Mouse (Mus musculus) myocyte (in vitro differentiated cells): ENCODE data around the gene Eml6. TPM values are rescaled to one million over a fixed set of nuclear protein-coding genes. Genes with fewer than 3 reads are reported as not detected.

Experiments used
- H3K27me3 ChIP-seq: one replicate; pipeline ENCODE4 v1.6.1; 2011; ENCODE audit not compliant: control insufficient read depth, insufficient read depth, insufficient read length
- H3K36me3 ChIP-seq: one replicate; pipeline ENCODE4 v1.6.1; 2011; ENCODE audit not compliant: control insufficient read depth, insufficient read depth
- H3K4me2 ChIP-seq: one replicate; pipeline ENCODE4 v1.6.1; 2011; ENCODE audit warnings: low read depth, control low read depth
- H3K4me3 ChIP-seq: one replicate; pipeline ENCODE4 v1.5.1; 2011; ENCODE audit warnings: mild to moderate bottlenecking, control low read depth, moderate library complexity
- H3K79me2 ChIP-seq: one replicate; pipeline ENCODE4 v1.6.1; 2011; ENCODE audit not compliant: control insufficient read depth, insufficient read depth
- H3ac ChIP-seq: one replicate; pipeline ENCODE4 v1.6.1; 2011; ENCODE audit not compliant: control insufficient read depth, insufficient read length
- CEBPB ChIP-seq: IDR thresholded peaks from 2 replicates; pipeline ENCODE4 v1.6.1; 2011; ENCODE audit warnings: mild to moderate bottlenecking, moderate library complexity; ENCODE audit not compliant: poor library complexity, insufficient read depth, severe bottlenecking
- E2F4 ChIP-seq: IDR thresholded peaks from one replicate; pipeline ENCODE4 v1.6.1; 2011; ENCODE audit warnings: mild to moderate bottlenecking, control low read depth, moderate library complexity; ENCODE audit not compliant: insufficient read depth
- MAX ChIP-seq: IDR thresholded peaks from one replicate; pipeline ENCODE4 v1.6.1; 2011; ENCODE audit warnings: low read depth, mild to moderate bottlenecking, control low read depth
- MYOD1 ChIP-seq, 3 experiments: IDR thresholded peaks; one replicate each; pipeline ENCODE4 v1.6.1; 2011; ENCODE audit warnings: control low read depth in 2 of 3, low read depth in 2 of 3, mild to moderate bottlenecking in 2 of 3, moderate library complexity in 1 of 3; ENCODE audit not compliant: insufficient read length in 2 of 3, control insufficient read depth in 1 of 3
- MYOG ChIP-seq, 3 experiments: IDR thresholded peaks; one replicate each; pipeline ENCODE4 v1.6.1; 2011; ENCODE audit warnings: control low read depth in 2 of 3, low read depth in 2 of 3, mild to moderate bottlenecking in 2 of 3; ENCODE audit not compliant: insufficient read length in 2 of 3, control insufficient read depth in 1 of 3, insufficient read depth in 1 of 3
- POLR2A ChIP-seq: IDR thresholded peaks from one replicate; pipeline ENCODE4 v1.6.1; 2011; ENCODE audit warnings: low read depth, mild to moderate bottlenecking, control low read depth, moderate library complexity; ENCODE audit not compliant: insufficient read length
- POLR2AphosphoS2 ChIP-seq: IDR thresholded peaks from one replicate; pipeline ENCODE4 v1.6.1; 2011; ENCODE audit warnings: low read depth, control low read depth; ENCODE audit not compliant: insufficient read length
- REST ChIP-seq: IDR thresholded peaks from one replicate; pipeline ENCODE4 v1.6.1; 2011; ENCODE audit warnings: mild to moderate bottlenecking, control low read depth, moderate library complexity; ENCODE audit not compliant: insufficient read depth, insufficient read length
- SRF ChIP-seq: IDR thresholded peaks from one replicate; pipeline ENCODE4 v1.6.1; 2011; ENCODE audit warnings: low read depth; ENCODE audit not compliant: control insufficient read depth, insufficient read length
- TCF12 ChIP-seq: IDR thresholded peaks from one replicate; pipeline ENCODE4 v1.6.1; 2011; ENCODE audit warnings: mild to moderate bottlenecking, control low read depth; ENCODE audit not compliant: poor library complexity, insufficient read depth, severe bottlenecking
- TCF3 ChIP-seq: IDR thresholded peaks from one replicate; pipeline ENCODE4 v1.6.1; 2011; ENCODE audit warnings: low read depth, control low read depth; ENCODE audit not compliant: insufficient read length
- USF1 ChIP-seq: IDR thresholded peaks from one replicate; pipeline ENCODE4 v1.6.1; 2011; ENCODE audit warnings: low read depth, mild to moderate bottlenecking, control low read depth, moderate library complexity
- polyA plus RNA-seq: library from polyadenylated mRNA; unstranded; fragments of >200 nt; fragmentation: generic; extraction: Trizol; gene quantifications from one replicate; pipeline ENCODE4 v1.2.1, GENCODE M21; 2012; ENCODE audit warnings: missing spikeins

Gene Eml6
- polyA plus RNA-seq, result 0.41 TPM

DNA sequence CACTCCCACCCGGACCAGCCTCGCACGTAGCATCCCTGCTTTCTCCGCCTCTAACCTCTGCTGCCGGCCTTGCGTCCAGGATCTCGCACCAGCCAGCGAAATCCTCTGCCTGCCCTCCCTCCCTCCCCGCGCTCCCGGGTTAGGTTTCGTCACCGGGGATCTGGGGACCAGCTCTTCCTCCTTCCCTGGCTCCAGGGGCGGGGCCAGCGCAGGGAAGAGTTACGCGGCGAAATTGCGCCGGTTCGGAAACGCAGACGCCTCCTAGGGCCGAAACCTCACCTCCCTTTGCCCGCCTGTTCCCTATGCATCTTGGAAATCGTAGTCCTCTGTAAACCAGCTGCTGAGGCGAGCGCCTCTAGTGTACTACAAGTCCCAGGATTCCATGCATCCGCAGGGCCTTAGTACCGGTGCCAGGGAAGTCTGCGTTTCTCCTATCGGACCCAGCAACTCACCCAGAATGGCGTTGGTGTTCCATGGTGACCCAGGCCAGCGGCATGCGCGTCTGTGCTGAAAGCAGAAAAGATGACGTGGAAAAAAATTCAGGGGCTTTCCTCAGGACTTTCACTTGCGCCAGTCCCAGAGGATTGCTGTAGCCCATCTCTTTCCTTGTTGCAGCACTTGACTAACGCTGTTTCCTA is at the start of gene Eml6:
TSS of gene Eml6 (minus strand) at position 199 of the 638 bp plus-strand sequence.
- peak within 1 kb of the TSS; percentile 93 for H3K4me2 ChIP-seq
- TF ChIP-seq MAX, result no peak
- TF ChIP-seq POLR2AphosphoS2, result peak; percentile 60
- TF ChIP-seq SRF, result no peak
- 0 out of 2 replicates have a peak, but pooled peaks have one; percentile 3 for TF ChIP-seq CEBPB
- no peak for TF ChIP-seq TCF12
- TF ChIP-seq REST, result no peak
- TF ChIP-seq MYOG (IDR thresholded peaks at IDR 0.05; ENCODE audit: control insufficient read depth in 1 of 3, insufficient read depth in 1 of 3, insufficient read length in 2 of 3, low read depth in 2 of 3), result peak in 1 of 3 experiments; percentile 3
- TF ChIP-seq USF1, result no peak
- TF ChIP-seq TCF3, result no peak
- peak; percentile 66 for TF ChIP-seq POLR2A
- no peak for TF ChIP-seq MYOD1 (IDR thresholded peaks at IDR 0.05; ENCODE audit: control insufficient read depth in 1 of 3, insufficient read length in 2 of 3, low read depth in 2 of 3)
- no peak for TF ChIP-seq E2F4
- peaks cover 10% of the 10 kb centered on the region for H3K27me3 ChIP-seq
- no peaks in the 10 kb centered on the region for H3K36me3 ChIP-seq
- H3ac ChIP-seq, result peak within 1 kb of the TSS; percentile 54
- no peaks in the 10 kb centered on the region for H3K79me2 ChIP-seq
- H3K4me3 ChIP-seq, result peak within 1 kb of the TSS; percentile 47

GRCm38 (mm10) chr11:30057299-30057698 is 31.5 kb upstream of the Eml6 start:
- TF ChIP-seq SRF, result no peak
- TF ChIP-seq POLR2AphosphoS2, result no peak
- no peak for TF ChIP-seq USF1
- no peak for TF ChIP-seq MYOD1 (IDR thresholded peaks at IDR 0.05; ENCODE audit: control insufficient read depth in 1 of 3, insufficient read length in 2 of 3, low read depth in 2 of 3)
- TF ChIP-seq TCF3, result no peak
- no peak for TF ChIP-seq E2F4
- TF ChIP-seq MYOG (IDR thresholded peaks at IDR 0.05; ENCODE audit: control insufficient read depth in 1 of 3, insufficient read depth in 1 of 3, insufficient read length in 2 of 3, low read depth in 2 of 3), result no peak
- TF ChIP-seq CEBPB, result no peak
- no peak for TF ChIP-seq REST
- TF ChIP-seq TCF12, result no peak
- TF ChIP-seq POLR2A, result no peak
- no peak for TF ChIP-seq MAX
- no peaks in the 10 kb centered on the region for H3K79me2 ChIP-seq
- H3K4me2 ChIP-seq, result no peak overlapping the region
- no peaks in the 10 kb centered on the region for H3K36me3 ChIP-seq
- H3K4me3 ChIP-seq, result no peak overlapping the region
- no peaks in the 10 kb centered on the region for H3K27me3 ChIP-seq
- no peak overlapping the region for H3ac ChIP-seq

DNA sequence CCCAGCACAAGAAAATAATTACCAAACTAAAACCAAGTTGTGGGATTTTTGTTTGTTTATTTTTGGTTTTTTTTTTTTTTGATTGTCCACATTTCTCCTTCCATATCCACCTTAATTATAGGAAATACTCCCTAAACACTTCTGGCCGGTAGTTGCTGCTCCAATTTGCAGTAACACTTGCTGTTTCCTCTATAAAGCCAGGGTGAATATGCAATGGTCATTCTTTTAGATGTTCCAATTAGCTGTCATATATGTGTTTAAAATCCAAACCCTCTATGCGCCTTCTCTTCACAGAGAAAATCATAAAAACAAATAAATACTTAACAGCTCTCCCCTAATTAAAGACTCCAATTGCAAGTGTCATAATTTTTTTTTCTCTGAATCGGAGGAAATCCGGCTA is 689 bp downstream of the Eml6 start:
- Histone ChIP-seq H3K4me2 (peak overlapping the region; percentile 93), H3K27me3 (peaks cover 10% of the 10 kb centered on the region), H3K79me2 (no peaks in the 10 kb centered on the region), H3K36me3 (no peaks in the 10 kb centered on the region), H3ac (no peak overlapping the region), H3K4me3 (peak overlapping the region; percentile 47)
- TF ChIP-seq CEBPB (no peak), E2F4 (no peak), POLR2A (no peak), TCF12 (no peak), MAX (no peak), USF1 (no peak), REST (no peak), MYOG (IDR thresholded peaks at IDR 0.05; ENCODE audit: control insufficient read depth in 1 of 3, insufficient read depth in 1 of 3, insufficient read length in 2 of 3, low read depth in 2 of 3) (no peak), SRF (no peak), POLR2AphosphoS2 (no peak), MYOD1 (IDR thresholded peaks at IDR 0.05; ENCODE audit: control insufficient read depth in 1 of 3, insufficient read length in 2 of 3, low read depth in 2 of 3) (no peak), TCF3 (no peak)

GRCm38 (mm10) chr11:30024261-30025071 is 1.4 kb downstream of the Eml6 start:
- Histone ChIP-seq H3K36me3 (no peaks in the 10 kb centered on the region), H3K4me3 (no peak overlapping the region), H3K4me2 (peak overlapping the region; percentile 93), H3ac (no peak overlapping the region), H3K79me2 (no peaks in the 10 kb centered on the region), H3K27me3 (peaks cover 10% of the 10 kb centered on the region)
- no peak for TF ChIP-seq MAX
- no peak for TF ChIP-seq MYOG (IDR thresholded peaks at IDR 0.05; ENCODE audit: control insufficient read depth in 1 of 3, insufficient read depth in 1 of 3, insufficient read length in 2 of 3, low read depth in 2 of 3)
- no peak for TF ChIP-seq CEBPB
- TF ChIP-seq USF1, result no peak
- no peak for TF ChIP-seq POLR2A
- no peak for TF ChIP-seq TCF12
- no peak for TF ChIP-seq REST
- TF ChIP-seq POLR2AphosphoS2, result no peak
- no peak for TF ChIP-seq TCF3
- no peak for TF ChIP-seq SRF
- TF ChIP-seq E2F4, result no peak
- no peak for TF ChIP-seq MYOD1 (IDR thresholded peaks at IDR 0.05; ENCODE audit: control insufficient read depth in 1 of 3, insufficient read length in 2 of 3, low read depth in 2 of 3)
